Mouse (Mus musculus) adrenal gland, postnatal 4 days (tissue): ENCODE data around the gene Rep15. TPM values are rescaled to one million over a fixed set of nuclear protein-coding genes. Genes with fewer than 3 reads are reported as not detected.

Source experiments
- DNase-seq, 2 experiments: peaks; one replicate each; pipeline ENCODE4 v3.0.0; 2021 to 2022; ENCODE audit warnings: low spot score in 2 of 2, mixed read lengths in 2 of 2
- total RNA-seq, 2 experiments: library from RNA; stranded (reverse); gene quantifications; 2 replicates each; pipeline ENCODE4 v1.2.3; 2021

Rep15 gene
- total RNA-seq, 2 experiments from 2014 or later = 2.1 to 2.6 TPM

DNA sequence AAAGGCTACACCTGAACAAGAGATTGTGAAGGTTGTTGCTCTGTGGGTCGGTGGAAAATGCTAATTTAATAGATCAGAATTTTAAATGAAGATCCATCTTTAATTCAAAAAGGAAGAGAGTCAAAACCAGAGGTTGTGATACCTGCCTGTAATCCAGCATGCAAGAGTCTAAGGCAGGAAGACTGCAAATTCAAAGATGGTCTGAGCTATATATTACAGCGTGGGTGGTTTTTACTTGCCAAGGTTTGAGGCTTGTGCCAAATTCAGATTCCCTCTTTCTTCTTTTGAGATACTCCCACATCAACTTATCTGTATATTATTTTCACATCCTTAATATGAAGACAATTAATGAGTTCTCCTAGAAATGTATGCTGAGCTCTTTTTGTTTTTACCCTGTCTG is 4.0 kb upstream of the Rep15 start:
- no peak for DNase-seq

DNA sequence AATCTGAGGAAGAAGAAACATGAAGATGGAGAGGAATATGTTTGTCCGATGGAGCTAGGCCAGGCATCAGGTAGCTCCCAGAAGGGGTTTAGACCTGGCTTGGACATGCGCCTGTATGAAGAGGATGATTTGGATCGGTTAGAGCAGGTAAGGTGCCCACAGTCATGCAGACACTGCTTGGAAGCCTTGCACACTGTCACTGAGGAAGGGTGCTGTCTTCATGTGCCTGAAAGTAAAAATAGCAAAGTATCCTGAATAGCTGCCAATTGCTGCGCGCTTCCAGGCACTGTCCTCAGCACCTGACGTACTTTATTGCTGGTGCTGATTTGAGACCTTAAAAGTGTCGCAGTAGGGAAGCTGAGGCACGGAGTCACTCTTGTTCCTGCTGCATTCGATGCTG is 2.8 kb upstream of the Rep15 start:
- DNase-seq = no peak

DNA sequence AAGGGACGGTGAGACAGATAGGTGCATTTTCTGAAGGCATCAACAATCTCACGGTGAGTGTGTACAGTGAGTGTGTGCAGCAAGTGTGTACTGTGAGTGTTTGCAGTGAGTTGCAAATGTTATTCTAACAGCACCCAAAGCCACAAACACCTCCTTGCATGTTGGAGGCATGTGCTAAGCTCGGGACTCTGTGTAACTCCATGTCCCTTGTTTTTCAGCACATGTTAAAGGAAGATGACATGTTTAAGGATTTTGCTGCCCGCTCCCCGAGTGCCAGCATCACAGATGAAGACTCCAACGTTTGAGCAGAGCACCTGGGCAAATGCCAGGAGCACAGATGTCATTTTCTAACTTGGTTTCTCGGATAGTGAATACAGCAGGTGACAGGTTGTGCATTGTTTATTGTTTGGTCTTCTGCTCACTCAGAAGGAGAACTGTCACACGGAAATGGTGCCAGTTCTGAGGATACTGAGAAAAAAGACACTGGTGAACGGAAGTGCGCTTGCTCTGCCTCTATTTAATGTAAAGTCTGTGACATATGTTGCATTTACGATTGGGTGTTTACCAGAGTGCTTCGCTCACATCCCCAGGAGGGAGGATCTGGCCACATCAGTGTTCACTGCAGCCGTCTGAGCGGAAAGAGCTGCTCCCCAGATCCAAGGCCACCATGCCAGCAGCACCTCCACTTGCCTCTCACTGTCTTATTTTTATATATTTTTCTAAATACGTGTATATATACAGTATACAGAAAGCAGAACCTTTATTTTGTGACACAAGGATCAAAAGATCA is 2.1 kb upstream of the Rep15 start:
- no peak for DNase-seq

DNA sequence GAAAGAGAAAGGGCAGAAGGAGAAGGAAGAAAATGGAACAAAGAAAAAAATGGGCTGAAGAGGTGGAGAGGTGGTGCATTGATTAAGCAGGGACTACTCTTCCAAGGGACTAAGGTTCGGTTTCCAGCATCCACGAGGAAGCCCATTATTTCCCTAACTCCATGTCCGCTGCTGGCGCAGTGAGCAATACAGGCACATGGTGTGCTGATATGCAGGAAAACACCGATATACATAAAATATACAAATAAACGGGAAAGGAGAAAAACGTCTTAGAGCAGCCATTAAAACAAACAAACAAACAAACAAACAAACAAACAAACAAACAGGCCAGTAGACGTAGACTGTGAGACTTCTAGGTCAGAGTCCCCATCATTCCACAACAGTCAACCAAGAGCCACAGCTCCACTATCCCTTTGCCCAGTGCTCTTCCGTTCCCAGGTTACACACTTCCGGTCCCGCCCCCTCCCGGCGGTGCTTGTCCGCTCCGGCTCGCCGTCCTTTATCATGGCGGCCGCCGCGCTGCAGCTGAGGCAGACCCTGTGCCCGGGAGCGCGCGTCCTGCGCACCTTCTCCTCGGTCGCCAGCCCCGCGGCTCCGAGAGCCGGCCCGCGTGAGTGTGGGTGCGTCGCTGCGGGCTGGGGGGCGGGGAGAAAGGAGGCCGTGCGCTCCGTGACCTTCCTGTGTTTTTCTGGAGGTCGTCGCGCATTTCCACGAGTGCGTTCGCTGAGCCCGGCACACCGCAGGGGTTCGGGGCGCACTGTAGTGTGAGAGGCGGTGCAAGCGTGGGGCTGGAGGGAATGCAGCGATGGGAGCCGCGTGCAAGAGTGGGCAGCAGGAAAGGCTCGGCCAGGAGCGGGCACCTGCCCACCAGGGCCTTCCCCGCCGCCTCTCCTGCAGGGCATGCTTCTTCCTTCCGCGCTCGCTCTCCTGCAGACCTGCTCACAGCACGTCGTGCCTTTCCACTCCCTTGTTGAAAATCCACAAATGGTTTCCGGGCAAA is 10.2 kb downstream of the Rep15 start, which contains the start of gene Mrps35:
Mrps35 (plus strand) TSS at position 474 of the 1,000 bp plus-strand sequence.
- peak; percentile 84 to 86 for DNase-seq

GRCm38 (mm10) chr6:147043633-147044032 is 11.2 kb downstream of the Rep15 start:
- no peak for DNase-seq

- DNase-seq = no peak
These were observed 16.9 kb downstream of the Rep15 start for GRCm38 (mm10) chr6:147049239-147049805.

DNA sequence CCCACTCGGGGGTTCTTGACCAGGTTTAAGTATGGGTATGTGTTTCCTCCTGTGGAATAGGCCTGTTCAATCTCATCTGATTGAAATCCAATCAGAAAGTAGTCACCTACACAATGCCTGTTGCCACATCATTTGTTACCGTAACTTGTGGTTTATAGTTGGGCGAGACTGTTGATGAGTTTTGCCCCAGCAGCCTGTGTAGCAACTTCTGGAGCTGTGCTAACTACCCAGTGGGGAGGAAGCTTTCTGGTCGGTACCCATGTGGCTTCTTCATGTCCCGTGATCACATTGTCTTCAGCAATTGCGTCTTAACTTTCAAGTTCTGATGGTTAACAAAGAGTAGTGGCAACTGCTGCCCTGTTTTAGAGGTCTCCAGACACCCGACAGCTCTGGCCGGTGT is 19.3 kb downstream of the Rep15 start:
- DNase-seq = no peak

- DNase-seq = no peak
These were observed 20.1 kb downstream of the Rep15 start for GRCm38 (mm10) chr6:147052440-147052839.

GRCm38 (mm10) chr6:147053785-147054646 is 21.6 kb downstream of the Rep15 start:
- DNase-seq = no peak

DNA sequence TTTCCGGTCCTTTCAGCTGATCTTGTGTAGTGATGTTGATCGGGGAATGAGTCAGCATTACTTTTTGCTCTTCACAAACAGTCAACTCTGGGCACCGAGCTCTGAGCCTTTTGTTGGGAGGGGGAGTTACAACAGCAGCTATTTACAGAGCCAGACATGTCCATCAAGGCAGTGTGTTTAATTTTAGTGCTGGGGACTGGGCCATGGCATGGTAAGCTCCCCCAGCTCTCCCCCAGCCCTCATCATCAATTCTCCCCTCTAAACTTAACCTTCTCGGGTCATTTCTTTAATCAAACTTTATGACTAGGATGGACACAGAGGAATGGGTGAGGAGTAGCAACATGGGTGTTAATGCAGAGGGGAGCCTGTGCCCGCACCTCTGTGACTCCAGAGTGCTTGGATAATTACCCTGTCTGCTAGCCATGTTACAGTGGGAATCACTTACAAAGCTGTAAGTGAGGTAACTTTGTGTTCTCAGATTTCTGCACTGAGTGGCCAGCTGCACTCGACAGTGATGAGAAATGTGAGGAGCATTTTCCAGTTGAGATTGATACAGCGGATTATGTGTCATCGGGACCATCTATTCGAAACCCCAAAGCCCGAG is 23.1 kb downstream of the Rep15 start:
- no peak for DNase-seq

- no peak for DNase-seq
These were observed 26.9 kb downstream of the Rep15 start for GRCm38 (mm10) chr6:147059326-147059725.

- DNase-seq = no peak
These were observed 29.2 kb downstream of the Rep15 start for GRCm38 (mm10) chr6:147061630-147062029.

DNA sequence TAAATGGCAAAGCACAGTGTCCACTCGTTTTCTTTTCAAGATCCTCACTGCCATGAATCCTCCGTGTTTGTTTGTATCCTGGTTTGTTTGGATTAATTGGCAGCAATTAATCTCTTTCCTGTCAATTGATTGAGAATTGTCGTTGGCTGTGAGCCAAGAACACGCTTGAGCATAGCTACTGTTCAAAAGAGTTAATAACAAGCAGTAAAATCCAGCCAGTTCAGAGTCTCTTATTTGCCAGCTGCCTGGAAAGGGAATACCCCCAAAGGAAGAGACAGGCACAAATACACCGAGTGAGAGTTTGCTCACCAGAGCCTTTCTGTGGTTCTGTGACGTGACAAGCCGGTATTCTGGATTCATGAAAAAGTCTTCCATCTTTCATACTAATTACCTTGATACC is 29.6 kb downstream of the Rep15 start:
- no peak for DNase-seq

- DNase-seq = no peak
These were observed 30.3 kb downstream of the Rep15 start for GRCm38 (mm10) chr6:147062694-147063093.

GRCm38 (mm10) chr6:147064226-147064943 is 32.0 kb downstream of the Rep15 start:
- DNase-seq = no peak

DNA sequence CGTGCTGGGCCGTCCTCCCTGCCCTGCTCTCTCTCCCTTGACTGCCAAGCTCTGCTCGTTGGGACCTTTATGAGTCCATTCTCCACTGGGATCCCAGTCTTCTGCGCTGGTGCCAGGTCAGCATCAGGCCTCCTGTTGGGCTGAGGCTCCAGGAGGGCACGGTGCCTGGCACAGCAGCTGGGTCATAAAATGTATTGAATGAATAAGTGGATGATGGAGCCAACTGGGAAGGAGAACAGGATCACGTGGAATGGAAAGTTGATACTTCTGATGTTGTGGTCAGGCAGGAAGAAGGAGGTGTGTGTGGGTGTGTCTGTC is 32.5 kb downstream of the Rep15 start:
- DNase-seq = no peak

GRCm38 (mm10) chr6:147075808-147076387 is 43.5 kb downstream of the Rep15 start:
- no peak for DNase-seq

- no peak for DNase-seq
These were observed 44.5 kb downstream of the Rep15 start for GRCm38 (mm10) chr6:147076878-147077277.

GRCm38 (mm10) chr6:147079919-147080318 is 47.5 kb downstream of the Rep15 start:
- no peak for DNase-seq
